Mouse (Mus musculus): ENCODE data around the gene Mrpl24. TPM values are rescaled to one million over a fixed set of nuclear protein-coding genes. Genes with fewer than 3 reads are reported as not detected.

The Mrpl24 gene
- polyA plus RNA-seq (2012; rRNA removed): 71.9 and 100 TPM in 2 replicates

- Histone ChIP-seq H3K4me1 (ENCODE audit: control insufficient read depth, insufficient read depth, low read length) (no peaks in the 10 kb centered on the region), H3K27me3 (replicated peaks; ENCODE audit: control insufficient read depth, insufficient read depth, low read length) (no peaks in the 10 kb centered on the region), H3K27ac (ENCODE audit: insufficient read depth, low read depth, low read length) (peak within 1 kb of the TSS; percentile 37), H3K36me3 (ENCODE audit: control insufficient read depth, insufficient read depth, low read length) (peaks cover 6% of the 10 kb centered on the region), H3K4me3 (ENCODE audit: insufficient read depth, low read depth, low read length) (peak within 1 kb of the TSS; percentile 77)
- DNase-seq: peak; percentile 96
- under 1% methylated on average over 30 of the region's 30 CpGs for WGBS
- TF ChIP-seq POLR2A (IDR thresholded peaks at IDR 0.05; ENCODE audit: low read depth, low read length) (no peak), CTCF (conservative IDR thresholded peaks at IDR 0.05; ENCODE audit: insufficient read depth, insufficient read length, low read depth, low read length) (no peak)
Observed at GRCm38 (mm10) chr3:87919336-87920108, at the start of gene Mrpl24. TSS of gene Mrpl24 (plus strand) at chr3:87919506.

DNA sequence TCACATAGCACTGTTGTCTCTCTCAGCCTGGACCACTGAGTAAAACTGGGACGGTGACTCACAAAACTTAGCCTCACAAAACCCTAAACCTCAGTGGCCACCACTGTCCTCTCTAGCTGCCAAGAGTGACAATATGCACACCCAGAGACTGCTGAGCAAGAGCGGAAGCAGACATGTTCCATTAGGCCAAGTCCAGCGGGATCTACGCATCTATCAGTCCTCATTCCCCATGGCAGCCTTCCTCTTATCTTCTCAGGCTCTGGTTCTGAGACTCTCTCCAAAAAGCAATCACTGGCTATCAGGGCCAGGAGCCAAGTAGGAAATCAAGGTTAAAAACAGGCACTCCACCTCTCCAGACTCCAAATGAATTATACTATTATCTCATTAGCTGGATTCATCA is 41.6 kb upstream of the Mrpl24 start:
- no peak for DNase-seq
- WGBS: 86% methylated on average over 4 of the region's 4 CpGs
- H3K36me3 ChIP-seq (ENCODE audit: control insufficient read depth, insufficient read depth, low read length): no peaks in the 10 kb centered on the region

GRCm38 (mm10) chr3:87884291-87884690 is 35.0 kb upstream of the Mrpl24 start:
- TF ChIP-seq POLR2A (IDR thresholded peaks at IDR 0.05; ENCODE audit: low read depth, low read length) (no peak), CTCF (conservative IDR thresholded peaks at IDR 0.05; ENCODE audit: insufficient read depth, insufficient read length, low read depth, low read length) (no peak)
- Histone ChIP-seq H3K27me3 (replicated peaks; ENCODE audit: control insufficient read depth, insufficient read depth, low read length) (no peaks in the 10 kb centered on the region), H3K4me3 (ENCODE audit: insufficient read depth, low read depth, low read length) (peak overlapping the region; percentile 93), H3K4me1 (ENCODE audit: control insufficient read depth, insufficient read depth, low read length) (peaks cover 16% of the 10 kb centered on the region), H3K36me3 (ENCODE audit: control insufficient read depth, insufficient read depth, low read length) (no peaks in the 10 kb centered on the region), H3K27ac (ENCODE audit: insufficient read depth, low read depth, low read length) (no peak overlapping the region; the same call in 1 of the 2 replicates)
- WGBS: 2% methylated on average over 3 of the region's 3 CpGs
- DNase-seq: no peak

More for the DNA sequence above, 41.6 kb upstream of the Mrpl24 start:
- Histone ChIP-seq H3K27ac (ENCODE audit: insufficient read depth, low read depth, low read length) (no peak overlapping the region), H3K27me3 (replicated peaks; ENCODE audit: control insufficient read depth, insufficient read depth, low read length) (no peaks in the 10 kb centered on the region), H3K4me1 (ENCODE audit: control insufficient read depth, insufficient read depth, low read length) (peaks cover 2% of the 10 kb centered on the region; the same call in 1 of the 2 replicates), H3K4me3 (ENCODE audit: insufficient read depth, low read depth, low read length) (no peak overlapping the region)
- no peak for TF ChIP-seq POLR2A (IDR thresholded peaks at IDR 0.05; ENCODE audit: low read depth, low read length)
- TF ChIP-seq CTCF (conservative IDR thresholded peaks at IDR 0.05; ENCODE audit: insufficient read depth, insufficient read length, low read depth, low read length): no peak

DNA sequence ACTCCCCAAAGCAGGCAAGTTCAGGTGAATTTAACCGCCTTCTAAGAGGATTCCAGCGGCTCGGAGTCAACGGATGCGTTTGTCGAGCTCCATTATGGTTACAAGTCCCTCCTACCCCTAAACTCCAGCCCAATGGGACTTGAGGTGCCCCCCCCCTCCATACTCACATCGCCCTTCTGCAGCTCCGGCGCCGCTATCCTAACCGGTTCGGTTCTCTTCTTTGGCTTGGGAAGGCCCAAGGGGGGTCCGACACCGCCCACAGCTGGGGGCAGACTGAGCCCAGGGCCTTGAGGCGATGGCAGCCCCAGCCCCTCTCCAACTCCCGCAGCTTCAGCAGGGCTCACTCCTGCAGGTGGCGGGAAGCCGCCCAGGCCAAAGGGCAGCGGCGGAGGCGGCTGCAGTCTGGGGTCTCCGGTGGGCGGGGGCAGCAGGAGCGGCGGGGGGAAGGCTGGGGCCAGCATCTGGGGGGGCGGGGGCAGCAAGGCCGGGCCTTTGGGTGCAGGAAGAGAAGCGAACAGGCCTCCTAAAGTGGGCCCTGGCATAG is 34.5 kb upstream of the Mrpl24 start:
- DNase-seq: peak; percentile 34
- Histone ChIP-seq H3K4me1 (ENCODE audit: control insufficient read depth, insufficient read depth, low read length) (peaks cover 16% of the 10 kb centered on the region), H3K27me3 (replicated peaks; ENCODE audit: control insufficient read depth, insufficient read depth, low read length) (no peaks in the 10 kb centered on the region), H3K27ac (ENCODE audit: insufficient read depth, low read depth, low read length) (peak overlapping the region; percentile 87), H3K36me3 (ENCODE audit: control insufficient read depth, insufficient read depth, low read length) (no peaks in the 10 kb centered on the region), H3K4me3 (ENCODE audit: insufficient read depth, low read depth, low read length) (peak overlapping the region; percentile 93)
- TF ChIP-seq CTCF (conservative IDR thresholded peaks at IDR 0.05; ENCODE audit: insufficient read depth, insufficient read length, low read depth, low read length) (no peak), POLR2A (IDR thresholded peaks at IDR 0.05; ENCODE audit: low read depth, low read length) (no peak)
- under 1% methylated on average over 28 of the region's 28 CpGs for WGBS

DNA sequence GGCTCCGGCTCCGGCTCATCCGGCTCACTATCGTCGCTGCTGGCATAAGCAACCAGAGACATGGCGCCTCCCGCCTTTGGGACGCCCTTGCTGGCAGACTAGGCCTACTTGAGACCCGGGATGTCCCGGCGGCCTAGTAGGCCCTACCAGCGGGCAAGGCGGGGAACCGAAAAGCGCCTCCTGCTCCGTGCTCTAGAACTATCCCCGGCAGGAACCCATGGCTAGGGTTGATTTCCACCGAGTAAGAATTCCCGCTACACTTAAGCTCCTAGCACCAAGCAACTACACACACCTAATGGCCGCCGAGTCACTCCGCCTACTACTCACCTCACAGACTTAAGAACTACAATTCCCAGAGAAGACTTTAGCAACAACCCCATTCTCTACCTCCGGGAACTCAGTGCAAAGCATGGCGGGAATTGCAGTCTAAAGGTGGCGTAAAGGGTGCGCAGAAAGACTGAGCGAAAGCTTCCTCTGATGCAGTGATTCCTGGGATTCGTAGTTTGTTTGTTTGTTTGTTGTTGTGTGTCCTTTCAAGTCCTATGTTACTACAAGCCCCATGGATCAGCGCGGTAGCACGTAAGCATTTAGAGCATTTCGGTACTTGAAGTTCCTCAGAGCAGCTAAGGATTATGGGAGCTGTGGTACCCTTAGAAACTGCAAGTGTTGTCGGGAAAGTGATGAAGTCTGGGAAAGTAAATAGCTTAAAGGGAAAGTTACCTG is 33.9 kb upstream of the Mrpl24 start, which contains the start of gene Prcc:
Prcc (minus strand) TSS at position 328 of the 723 bp plus-strand sequence.
- H3K4me3 ChIP-seq (ENCODE audit: insufficient read depth, low read depth, low read length): peak within 1 kb of the TSS; percentile 93
- no peaks in the 10 kb centered on the region for H3K36me3 ChIP-seq (ENCODE audit: control insufficient read depth, insufficient read depth, low read length)
- H3K27me3 ChIP-seq (replicated peaks; ENCODE audit: control insufficient read depth, insufficient read depth, low read length): no peaks in the 10 kb centered on the region
- peaks cover 16% of the 10 kb centered on the region for H3K4me1 ChIP-seq (ENCODE audit: control insufficient read depth, insufficient read depth, low read length)
- WGBS: under 1% methylated on average over 33 of the region's 33 CpGs
- peak within 1 kb of the TSS; percentile 87 for H3K27ac ChIP-seq (ENCODE audit: insufficient read depth, low read depth, low read length)
- TF ChIP-seq POLR2A (IDR thresholded peaks at IDR 0.05; ENCODE audit: low read depth, low read length): no peak
- TF ChIP-seq CTCF (conservative IDR thresholded peaks at IDR 0.05; ENCODE audit: insufficient read depth, insufficient read length, low read depth, low read length): no peak
- peak; percentile 99 for DNase-seq

- no peak for DNase-seq
- H3K27ac ChIP-seq (ENCODE audit: insufficient read depth, low read depth, low read length): no peak overlapping the region
- peak overlapping the region; percentile 44 for H3K4me3 ChIP-seq (ENCODE audit: insufficient read depth, low read depth, low read length)
- H3K36me3 ChIP-seq (ENCODE audit: control insufficient read depth, insufficient read depth, low read length): no peaks in the 10 kb centered on the region
- TF ChIP-seq CTCF (conservative IDR thresholded peaks at IDR 0.05; ENCODE audit: insufficient read depth, insufficient read length, low read depth, low read length) (no peak), POLR2A (IDR thresholded peaks at IDR 0.05; ENCODE audit: low read depth, low read length) (no peak)
- peaks cover 16% of the 10 kb centered on the region for H3K4me1 ChIP-seq (ENCODE audit: control insufficient read depth, insufficient read depth, low read length)
- no peaks in the 10 kb centered on the region for H3K27me3 ChIP-seq (replicated peaks; ENCODE audit: control insufficient read depth, insufficient read depth, low read length)
- WGBS: 15% methylated on average over 10 of the region's 10 CpGs
Observed at GRCm38 (mm10) chr3:87886004-87886365, 33.3 kb upstream of the Mrpl24 start.

DNA sequence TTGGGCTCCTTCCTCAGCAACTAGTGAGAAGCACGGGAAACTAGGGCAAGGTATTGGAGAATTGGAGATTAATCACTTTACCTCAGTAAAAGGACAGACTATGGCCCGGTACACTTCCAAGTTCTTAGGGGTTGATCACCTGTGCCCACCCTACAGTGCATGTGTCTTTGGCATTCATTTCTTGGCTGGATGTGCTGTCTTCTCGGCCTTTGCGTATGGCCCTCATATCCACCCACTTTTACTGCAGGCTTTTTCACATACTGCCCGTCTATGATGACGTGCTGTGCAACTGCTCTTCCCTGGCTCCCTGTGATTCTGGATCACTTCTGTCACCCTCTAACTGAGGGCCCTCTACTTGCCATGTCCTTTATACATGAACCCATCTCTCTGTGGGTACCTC is 32.9 kb upstream of the Mrpl24 start:
- no peak overlapping the region for H3K4me3 ChIP-seq (ENCODE audit: insufficient read depth, low read depth, low read length)
- DNase-seq: no peak
- H3K27ac ChIP-seq (ENCODE audit: insufficient read depth, low read depth, low read length): no peak overlapping the region
- no peaks in the 10 kb centered on the region for H3K27me3 ChIP-seq (replicated peaks; ENCODE audit: control insufficient read depth, insufficient read depth, low read length)
- TF ChIP-seq CTCF (conservative IDR thresholded peaks at IDR 0.05; ENCODE audit: insufficient read depth, insufficient read length, low read depth, low read length) (no peak), POLR2A (IDR thresholded peaks at IDR 0.05; ENCODE audit: low read depth, low read length) (no peak)
- peaks cover 16% of the 10 kb centered on the region for H3K4me1 ChIP-seq (ENCODE audit: control insufficient read depth, insufficient read depth, low read length)
- WGBS: 85% methylated on average over 6 of the region's 6 CpGs
- no peaks in the 10 kb centered on the region for H3K36me3 ChIP-seq (ENCODE audit: control insufficient read depth, insufficient read depth, low read length)

All from kidney, adult 2 months (tissue).